Mouse (Mus musculus) adrenal gland, postnatal 10 days (tissue): ENCODE data around the gene Sec31b. TPM values are rescaled to one million over a fixed set of nuclear protein-coding genes. Genes with fewer than 3 reads are reported as not detected.

Experiments used
- DNase-seq: peaks from one replicate; pipeline ENCODE4 v3.0.0; 2021; ENCODE audit warnings: mixed read lengths
- total RNA-seq, 2 experiments: library from RNA; stranded (reverse); gene quantifications; 2 replicates each; pipeline ENCODE4 v1.2.3; 2021

Gene Sec31b
- total RNA-seq, 2 experiments from 2014 or later: 4.3 to 6.9 TPM

GRCm38 (mm10) chr19:44530018-44530417 is 15.6 kb downstream of the Sec31b start:
- DNase-seq: no peak

GRCm38 (mm10) chr19:44525551-44526205 is 20.0 kb downstream of the Sec31b start:
- DNase-seq: peak; percentile 41

- peak; percentile 38 for DNase-seq
Measured at GRCm38 (mm10) chr19:44519152-44519551, 26.5 kb downstream of the Sec31b start.

- DNase-seq: no peak
Measured at GRCm38 (mm10) chr19:44517996-44518768, 27.5 kb downstream of the Sec31b start.

- DNase-seq: no peak
Measured at GRCm38 (mm10) chr19:44515769-44516168, 29.9 kb downstream of the Sec31b start.

GRCm38 (mm10) chr19:44514521-44515451 is 30.9 kb downstream of the Sec31b start:
- DNase-seq: no peak

- no peak for DNase-seq
Measured at GRCm38 (mm10) chr19:44513921-44514482, 31.7 kb downstream of the Sec31b start.

- DNase-seq: peak; percentile 27
Measured at GRCm38 (mm10) chr19:44513054-44513833, 32.4 kb downstream of the Sec31b start.

- no peak for DNase-seq
Measured at GRCm38 (mm10) chr19:44512601-44513000, 33.1 kb downstream of the Sec31b start.

GRCm38 (mm10) chr19:44511451-44512231 is 34.0 kb downstream of the Sec31b start:
- peak; percentile 70 for DNase-seq

GRCm38 (mm10) chr19:44510534-44511175 is 35.0 kb downstream of the Sec31b start:
- no peak for DNase-seq

- DNase-seq: no peak
Measured at GRCm38 (mm10) chr19:44502741-44503140, 42.9 kb downstream of the Sec31b start.

GRCm38 (mm10) chr19:44501925-44502324 is 43.7 kb downstream of the Sec31b start:
- no peak for DNase-seq

- DNase-seq: no peak
Measured at GRCm38 (mm10) chr19:44500240-44500639, 45.4 kb downstream of the Sec31b start.

GRCm38 (mm10) chr19:44498936-44499335 is 46.7 kb downstream of the Sec31b start:
- no peak for DNase-seq

- DNase-seq: no peak
Measured at GRCm38 (mm10) chr19:44496941-44497340, 48.7 kb downstream of the Sec31b start.

- DNase-seq: no peak
Measured at GRCm38 (mm10) chr19:44496511-44496910, 49.2 kb downstream of the Sec31b start.

- DNase-seq: no peak
Measured at GRCm38 (mm10) chr19:44493128-44493527, 52.5 kb downstream of the Sec31b start, which contains the start of gene Wnt8b. Gene Wnt8b, plus strand, starts transcription at chr19:44493472.

- DNase-seq: peak; percentile 71
Measured at GRCm38 (mm10) chr19:44487266-44487665, 58.4 kb downstream of the Sec31b start.

GRCm38 (mm10) chr19:44476541-44476940 is 69.1 kb downstream of the Sec31b start:
- DNase-seq: no peak
